17 mouse cellular contexts compared by ENCODE assay signal in the genomic region with DNA sequence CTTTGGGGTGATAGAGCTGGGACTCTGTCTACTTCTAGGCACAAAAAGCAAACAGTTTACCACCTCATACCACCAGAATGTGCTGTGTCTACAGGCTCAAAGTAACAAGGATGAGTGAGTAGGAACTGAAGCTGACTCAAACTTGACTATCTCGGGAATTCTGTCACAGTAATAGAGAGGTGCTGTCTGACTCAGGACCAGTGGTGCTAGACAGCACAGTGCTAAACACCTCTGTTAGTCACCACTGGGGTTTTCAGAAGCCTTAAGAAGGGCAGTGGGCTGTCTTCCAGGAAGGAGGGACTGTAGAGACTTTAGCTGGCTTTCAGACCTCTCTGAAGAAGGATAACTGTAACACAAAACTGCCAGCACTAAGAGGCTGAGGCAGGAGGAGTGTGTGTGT.
"Had no signal": no experiment of that assay in that cellular context is flagged by ENCODE, and none has a peak within 500 bp of the region (broad histone marks: within the 10 kb centered on the region; RNA-seq: fewer than 3 reads in every experiment).

No protein-coding gene starts in this region.

- H3K4me1 ChIP-seq: limb, embryonic 10.5 days; limb, embryonic 13.5 days; midbrain, embryonic 10.5 days; midbrain, embryonic 13.5 days had no signal

- H3K36me3 ChIP-seq: limb, embryonic 13.5 days; midbrain, embryonic 10.5 days had no signal

- H3K27ac ChIP-seq: limb, embryonic 10.5 days; limb, embryonic 13.5 days; liver, embryonic 14.5 days; midbrain, embryonic 10.5 days; midbrain, embryonic 13.5 days; stomach, postnatal 0 days had no signal

- H3K27me3 ChIP-seq: limb, embryonic 13.5 days; megakaryocyte, embryonic 14.5 days; midbrain, embryonic 13.5 days had no signal

- DNase-seq: kidney, adult 9 months; kidney, postnatal 14 days; kidney, postnatal 4 days; liver; liver, postnatal 0 days; lung, embryonic 14.5 days; lung, postnatal 36 days; thymus, adult 2 months; thymus, postnatal 14 days; thymus, postnatal 4 days had no signal

- H3K4me3 ChIP-seq: limb, embryonic 10.5 days; limb, embryonic 13.5 days; megakaryocyte, embryonic 14.5 days; midbrain, embryonic 10.5 days; midbrain, embryonic 13.5 days had no signal

- H3K9ac ChIP-seq: limb, embryonic 13.5 days; liver, embryonic 14.5 days; liver, postnatal 0 days; lung, embryonic 14.5 days; midbrain, embryonic 13.5 days had no signal
